Mouse (Mus musculus) thymus, postnatal 4 days (tissue): ENCODE data around the gene Tmem176a.
"Not testable (repeated sequence)": the region's sequence is repeated elsewhere in the genome, so short reads cannot be mapped to it uniquely, and the experiment has no call there.

ENCODE experiments used
- DNase-seq: peaks from one replicate; pipeline ENCODE4 v3.0.0; 2021

Gene Tmem176a

GRCm38 (mm10) chr6:48840371-48840969 is at the start of gene Tmem176a:
TSS of gene Tmem176a (plus strand) at chr6:48840919.
- peak; percentile 33 for DNase-seq

- DNase-seq, result no peak
Measured at GRCm38 (mm10) chr6:48801897-48802296, 38.8 kb upstream of the Tmem176a start.

- DNase-seq, result no peak
Measured at GRCm38 (mm10) chr6:48803406-48804051, 37.2 kb upstream of the Tmem176a start.

GRCm38 (mm10) chr6:48804346-48804745 is 36.4 kb upstream of the Tmem176a start:
- DNase-seq, result no peak

- DNase-seq, result no peak
Measured at GRCm38 (mm10) chr6:48806746-48807145, 34.0 kb upstream of the Tmem176a start.

- no peak for DNase-seq
Measured at GRCm38 (mm10) chr6:48809494-48810219, 31.1 kb upstream of the Tmem176a start.

- peak; percentile 20 for DNase-seq
Measured at GRCm38 (mm10) chr6:48815013-48815412, 25.7 kb upstream of the Tmem176a start.

- peak; percentile 82 for DNase-seq
Measured at GRCm38 (mm10) chr6:48817815-48818214, 22.9 kb upstream of the Tmem176a start.

GRCm38 (mm10) chr6:48821991-48822785 is 18.5 kb upstream of the Tmem176a start:
- DNase-seq, result not testable (repeated sequence)

GRCm38 (mm10) chr6:48825016-48825415 is 15.7 kb upstream of the Tmem176a start:
- DNase-seq, result no peak

GRCm38 (mm10) chr6:48828976-48829375 is 11.7 kb upstream of the Tmem176a start:
- DNase-seq, result no peak

GRCm38 (mm10) chr6:48829651-48830050 is 11.1 kb upstream of the Tmem176a start:
- no peak for DNase-seq

GRCm38 (mm10) chr6:48830241-48830640 is 10.5 kb upstream of the Tmem176a start:
- no peak for DNase-seq

GRCm38 (mm10) chr6:48831141-48831540 is 9.6 kb upstream of the Tmem176a start:
- DNase-seq, result no peak

- no peak for DNase-seq
Measured at GRCm38 (mm10) chr6:48832426-48832825, 8.3 kb upstream of the Tmem176a start.

- DNase-seq, result no peak
Measured at GRCm38 (mm10) chr6:48833515-48833914, 7.2 kb upstream of the Tmem176a start.

GRCm38 (mm10) chr6:48835241-48835640 is 5.5 kb upstream of the Tmem176a start:
- no peak for DNase-seq

GRCm38 (mm10) chr6:48836146-48836545 is 4.6 kb upstream of the Tmem176a start:
- DNase-seq, result no peak

GRCm38 (mm10) chr6:48837516-48837915 is 3.2 kb upstream of the Tmem176a start:
- DNase-seq, result no peak

GRCm38 (mm10) chr6:48838321-48839080 is 2.2 kb upstream of the Tmem176a start:
- DNase-seq, result no peak

GRCm38 (mm10) chr6:48840973-48841625 is 380 bp downstream of the Tmem176a start, which contains the start of gene Tmem176b:
TSS of gene Tmem176b (minus strand) at chr6:48841496.
- peak; percentile 69 for DNase-seq
